Mouse (Mus musculus) thymus, adult 2 months (tissue): Measurements from ENCODE around the gene Lyrm4.

Experiments used
- CTCF ChIP-seq: fragments of 200-500 bp; IDR thresholded peaks from 2 replicates; pipeline ENCODE4 v1.5.1; 2012; ENCODE audit warnings: mild to moderate bottlenecking, control low read depth, low read length, moderate library complexity, borderline replicate concordance; ENCODE audit not compliant: control insufficient read depth, poor library complexity, insufficient read depth; ENCODE audit errors: extremely low read depth
- POLR2A ChIP-seq: fragments of 200-500 bp; IDR thresholded peaks from 2 replicates; pipeline ENCODE4 v1.6.1; 2012; ENCODE audit warnings: mild to moderate bottlenecking, low read length, control low read depth, moderate library complexity; ENCODE audit not compliant: control insufficient read depth, poor library complexity, insufficient read depth; ENCODE audit errors: extremely low read depth

- no peak for TF ChIP-seq POLR2A
- no peak for TF ChIP-seq CTCF
Measured at GRCm38 (mm10) chr13:36129360-36130054, 12.2 kb upstream of the Lyrm4 start.
